9 mouse cellular contexts compared by ENCODE assay signal in the genomic region with DNA sequence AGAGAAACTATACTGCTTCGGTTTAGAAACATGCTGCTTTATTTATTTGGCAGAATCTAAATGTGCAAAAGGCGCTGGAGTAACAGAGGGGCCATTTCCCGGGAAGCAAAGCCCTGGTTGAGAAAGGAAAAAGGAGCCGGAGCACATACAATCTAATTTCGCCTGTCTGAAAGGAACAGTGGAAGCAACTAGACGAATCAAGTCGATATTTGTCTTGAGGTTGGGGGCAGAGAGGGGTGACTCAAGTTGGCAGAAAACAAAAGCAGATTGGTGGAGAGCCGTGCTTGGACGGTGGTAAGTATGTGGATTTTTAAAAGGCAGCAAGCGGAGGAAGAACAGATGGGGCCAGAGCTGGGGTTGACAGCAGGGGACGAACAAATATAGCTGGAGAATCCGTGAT. TPM values are rescaled to one million over a fixed set of nuclear protein-coding genes. Genes with fewer than 3 reads are reported as not detected.
DNase-seq lines count a peak whose midpoint lies in the region; ATAC-seq and TF ChIP-seq lines count a peak whose summit lies in the region.
"Had no signal": no experiment of that assay in that cellular context is flagged by ENCODE, and none has a peak within 500 bp of the region (broad histone marks: within the 10 kb centered on the region; RNA-seq: fewer than 3 reads in every experiment).

No protein-coding gene starts in this region.

- DNase-seq in kidney, adult 9 months, result no peak
- peak; percentile 87 for DNase-seq in cerebellum, adult 11-12 months
- DNase-seq in midbrain, postnatal 0 days (ENCODE audit: low spot score), result peak; percentile 50
- no peak for DNase-seq in embryo, embryonic 11 days
- no peak for DNase-seq in layer of hippocampus, adult 8-10 months (ENCODE audit: low spot score in 2 of 2)
- DNase-seq in urinary bladder, postnatal 36 days (ENCODE audit: low spot score in 2 of 2), result no peak

- H3K9ac ChIP-seq in kidney, embryonic 15.5 days, result no peak overlapping the region
- no peak overlapping the region for H3K9ac ChIP-seq in embryonic facial prominence, embryonic 15.5 days
- no peak overlapping the region for H3K9ac ChIP-seq in midbrain, postnatal 0 days (replicated peaks; ENCODE audit: low read length, poor library complexity, severe bottlenecking)
- H3K9ac ChIP-seq: limb, embryonic 12.5 days had no signal

- peaks cover 55% of the 10 kb centered on the region for H3K4me1 ChIP-seq in kidney, embryonic 15.5 days
- H3K4me1 ChIP-seq in embryonic facial prominence, embryonic 15.5 days, result peaks cover 14% of the 10 kb centered on the region
- H3K4me1 ChIP-seq in midbrain, postnatal 0 days (ENCODE audit: insufficient read depth, low read length), result peaks cover 22% of the 10 kb centered on the region

- H3K27me3 ChIP-seq in kidney, embryonic 15.5 days, result no peaks in the 10 kb centered on the region
- no peaks in the 10 kb centered on the region for H3K27me3 ChIP-seq in embryonic facial prominence, embryonic 15.5 days
- no peaks in the 10 kb centered on the region for H3K27me3 ChIP-seq in midbrain, postnatal 0 days (ENCODE audit: insufficient read depth, low read length)
- H3K27me3 ChIP-seq: limb, embryonic 12.5 days had no signal

- H3K9me3 ChIP-seq in kidney, embryonic 15.5 days (replicated peaks), result no peaks in the 10 kb centered on the region
- no peaks in the 10 kb centered on the region for H3K9me3 ChIP-seq in embryonic facial prominence, embryonic 15.5 days (replicated peaks)
- H3K9me3 ChIP-seq in midbrain, postnatal 0 days (ENCODE audit: low read length), result no peaks in the 10 kb centered on the region
- H3K9me3 ChIP-seq: limb, embryonic 12.5 days had no signal

- H3K36me3 ChIP-seq in kidney, embryonic 15.5 days, result no peaks in the 10 kb centered on the region
- no peaks in the 10 kb centered on the region for H3K36me3 ChIP-seq in embryonic facial prominence, embryonic 15.5 days
- H3K36me3 ChIP-seq in midbrain, postnatal 0 days (ENCODE audit: insufficient read depth, low read length), result no peaks in the 10 kb centered on the region
- H3K36me3 ChIP-seq: limb, embryonic 12.5 days had no signal

- H3K4me2 ChIP-seq in kidney, embryonic 15.5 days, result no peak overlapping the region; the same call in 1 of the 2 replicates
- no peak overlapping the region; the same call in 1 of the 2 replicates for H3K4me2 ChIP-seq in embryonic facial prominence, embryonic 15.5 days (replicated peaks)
- no peak overlapping the region for H3K4me2 ChIP-seq in midbrain, postnatal 0 days (ENCODE audit: low read depth, low read length, poor library complexity, severe bottlenecking)
- H3K4me2 ChIP-seq: limb, embryonic 12.5 days had no signal

- no peak for TF ChIP-seq CTCF in midbrain, postnatal 0 days (IDR thresholded peaks at IDR 0.05)

- H3K4me3 ChIP-seq in kidney, embryonic 15.5 days (replicated peaks), result no peak overlapping the region
- H3K4me3 ChIP-seq in embryonic facial prominence, embryonic 15.5 days (replicated peaks), result no peak overlapping the region
- H3K4me3 ChIP-seq in midbrain, postnatal 0 days (ENCODE audit: low read depth, low read length), result no peak overlapping the region
- H3K4me3 ChIP-seq: limb, embryonic 12.5 days had no signal

- WGBS in kidney, embryonic 15.5 days, result 47% methylated on average over 12 of the region's 12 CpGs
- WGBS in embryonic facial prominence, embryonic 15.5 days, result 46% methylated on average over 12 of the region's 12 CpGs
- 21% methylated on average over 12 of the region's 12 CpGs for WGBS in midbrain, postnatal 0 days

- H3K27ac ChIP-seq in kidney, embryonic 15.5 days, result peak overlapping the region; percentile 49
- peak overlapping the region; percentile 68 for H3K27ac ChIP-seq in embryonic facial prominence, embryonic 15.5 days (replicated peaks)
- H3K27ac ChIP-seq in midbrain, postnatal 0 days (ENCODE audit: low read depth, low read length), result peak overlapping the region; percentile 68

- no peak for ATAC-seq in kidney, embryonic 15.5 days (replicated peaks; ENCODE audit: low FRiP score)
- ATAC-seq in embryonic facial prominence, embryonic 15.5 days (ENCODE audit: insufficient number of reproducible peaks, low FRiP score, low TSS enrichment, low read depth), result no peak
- no peak for ATAC-seq in midbrain, postnatal 0 days (ENCODE audit: low FRiP score)

RNA-seq across cellular contexts. Expression of gene Ncam1, which starts 40.7 kb away (rescaled TPM):
- polyA plus RNA-seq in kidney, embryonic 15.5 days (2015; fragmentation: Nextera tagmentation; extraction: Ambion mirVana), result 163 and 166 TPM in 2 replicates
- 140 and 142 TPM in 2 replicates for polyA plus RNA-seq in embryonic facial prominence, embryonic 15.5 days (2015; fragmentation: Nextera tagmentation; extraction: Ambion mirVana)
- total RNA-seq in midbrain, postnatal 0 days (2014; rRNA removed), result 601 and 603 TPM in 2 replicates
- polyA plus RNA-seq in midbrain, postnatal 0 days (2015; fragmentation: Nextera tagmentation; extraction: Ambion mirVana), result 615 and 685 TPM in 2 replicates
- 100 to 1,000 TPM; 308 to 320 (median 317) TPM for total RNA-seq in layer of hippocampus, adult 8-10 months (2022)

Comparison
In these comparisons a context has a peak if more than half of its experiments do, and no peak if none do; other contexts are left out.
1. DNase-seq: peak in cerebellum, adult 11-12 months (single experiment) and midbrain, postnatal 0 days (single experiment); none in kidney, adult 9 months (single experiment), embryo, embryonic 11 days (single experiment), layer of hippocampus, adult 8-10 months (0 of 2) and urinary bladder, postnatal 36 days (0 of 2).
2. Peak in every context shown above with its lines, with median percentiles within 50 percentile points of each other: H3K27ac ChIP-seq.